Mouse (Mus musculus) spleen, postnatal 14 days (tissue): Measurements from ENCODE around the gene Csrp1.

Source experiments
- DNase-seq, 2 experiments: peaks; one replicate each; pipeline ENCODE4 v3.0.0; 2021 to 2022; ENCODE audit warnings: low spot score in 2 of 2

The Csrp1 gene

GRCm38 (mm10) chr1:135770896-135771572 lies 51.2 kb downstream of the Csrp1 start:
- no peak for DNase-seq

DNA sequence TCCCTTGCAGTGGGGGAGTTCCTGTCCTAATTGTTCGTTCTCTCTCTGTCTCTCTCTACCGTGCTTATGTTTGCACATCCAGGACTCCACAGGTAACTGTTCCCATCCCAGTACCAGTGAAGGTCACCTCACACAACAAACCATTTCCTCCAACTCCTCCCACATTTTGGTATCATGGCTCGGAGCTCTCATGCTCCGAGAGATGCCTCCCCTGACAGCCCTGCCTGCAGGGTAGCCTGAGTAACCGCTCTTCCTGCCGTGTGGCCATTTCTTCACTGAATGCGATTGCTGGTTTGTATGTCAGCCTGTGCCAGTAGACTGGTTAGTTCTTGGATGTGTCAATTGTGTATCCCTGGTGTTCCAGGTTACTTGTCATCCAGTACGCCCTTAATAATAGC lies 51.7 kb downstream of the Csrp1 start:
- no peak for DNase-seq

DNA sequence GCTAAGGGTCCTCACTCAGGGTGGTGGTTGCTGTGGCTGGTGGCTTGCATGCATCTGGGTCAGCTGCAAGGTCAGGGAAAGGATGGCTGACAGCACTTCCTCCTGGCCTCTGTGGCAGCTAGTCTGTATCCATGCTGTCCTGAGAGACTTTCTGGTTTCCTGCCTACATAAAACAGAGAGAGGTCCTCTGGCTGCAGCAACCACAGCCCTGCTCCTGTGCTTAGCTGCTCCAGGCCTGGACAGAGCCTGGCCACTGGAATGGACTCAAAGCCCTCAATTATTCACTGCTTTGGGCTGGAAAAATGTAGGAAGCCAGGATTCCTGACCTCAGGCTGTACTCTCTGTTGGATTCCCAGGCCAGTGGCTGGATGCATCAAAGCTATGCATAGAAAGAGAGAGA lies 56.7 kb downstream of the Csrp1 start:
- no peak for DNase-seq

GRCm38 (mm10) chr1:135777046-135777445 lies 57.2 kb downstream of the Csrp1 start:
- no peak for DNase-seq

- DNase-seq = no peak
These were observed 59.1 kb downstream of the Csrp1 start, which contains the start of gene Tnni1 for GRCm38 (mm10) chr1:135778780-135779535. Gene Tnni1, plus strand, starts transcription at chr1:135779434.

- no peak for DNase-seq
These were observed 60.8 kb downstream of the Csrp1 start for GRCm38 (mm10) chr1:135780649-135781048.

GRCm38 (mm10) chr1:135781220-135781619 lies 61.4 kb downstream of the Csrp1 start:
- DNase-seq = peak in 1 of 2 experiments; percentile 47

DNA sequence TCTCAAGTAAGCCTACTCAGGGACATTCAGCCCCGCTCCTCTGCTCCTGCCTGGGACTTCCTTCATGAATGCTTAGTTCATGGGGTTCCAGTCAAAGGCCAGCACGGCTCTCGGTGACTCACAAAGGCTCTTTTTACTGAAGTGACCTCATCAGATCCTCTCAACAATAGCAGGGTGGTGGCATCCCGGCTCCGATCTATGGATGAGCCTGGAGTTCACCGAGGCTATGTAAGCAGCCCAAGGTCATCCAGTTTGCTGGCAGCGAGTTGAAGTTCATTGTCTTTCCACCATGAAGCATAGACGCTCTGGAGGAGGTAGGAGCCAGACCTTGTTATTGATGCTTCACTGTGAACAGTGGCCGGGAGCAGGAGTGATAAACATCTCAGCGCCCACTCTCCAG lies 63.0 kb downstream of the Csrp1 start:
- DNase-seq = no peak

DNA sequence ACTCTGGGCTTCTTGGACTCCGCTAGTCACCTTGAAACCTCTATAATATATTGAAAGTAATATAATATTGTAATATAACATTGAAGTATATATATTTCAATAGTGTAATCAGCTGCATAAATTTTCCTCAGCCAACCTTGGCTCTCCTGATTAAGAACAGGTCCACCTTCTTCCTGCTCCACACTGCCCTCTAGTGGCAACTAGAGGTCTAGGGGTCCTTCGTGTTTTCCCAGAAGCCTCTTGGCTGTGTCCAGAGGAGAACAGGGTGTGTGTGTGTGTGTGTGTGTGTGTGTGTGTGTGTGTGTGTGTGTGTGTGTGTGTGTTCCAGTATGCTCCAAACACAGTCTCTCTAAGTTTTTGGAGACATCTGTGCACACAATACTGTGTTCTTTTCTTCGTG lies 67.9 kb downstream of the Csrp1 start:
- DNase-seq = peak; percentile 40 to 70

DNA sequence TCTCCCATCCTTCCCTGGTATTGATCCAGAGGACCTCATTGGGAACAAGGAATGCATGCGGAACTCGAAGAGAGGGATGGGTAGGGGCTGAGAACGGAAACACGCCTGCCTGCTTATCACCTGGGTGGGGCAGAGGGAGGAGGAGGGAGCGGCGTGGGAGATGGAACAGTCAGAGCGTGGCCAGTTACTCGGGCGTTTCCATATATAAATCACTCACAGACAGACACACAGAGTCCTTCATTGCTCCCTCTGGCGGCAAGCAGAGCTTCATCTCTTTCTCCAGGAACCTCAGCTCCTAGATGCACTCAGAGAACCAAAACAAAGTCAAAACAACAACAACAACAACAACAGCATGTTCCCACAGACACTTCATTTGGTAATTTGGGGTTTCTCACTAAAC lies 68.8 kb downstream of the Csrp1 start:
- peak in 1 of 2 experiments; percentile 16 for DNase-seq

GRCm38 (mm10) chr1:135789815-135790214 lies 70.0 kb downstream of the Csrp1 start:
- peak; percentile 43 to 69 for DNase-seq

DNA sequence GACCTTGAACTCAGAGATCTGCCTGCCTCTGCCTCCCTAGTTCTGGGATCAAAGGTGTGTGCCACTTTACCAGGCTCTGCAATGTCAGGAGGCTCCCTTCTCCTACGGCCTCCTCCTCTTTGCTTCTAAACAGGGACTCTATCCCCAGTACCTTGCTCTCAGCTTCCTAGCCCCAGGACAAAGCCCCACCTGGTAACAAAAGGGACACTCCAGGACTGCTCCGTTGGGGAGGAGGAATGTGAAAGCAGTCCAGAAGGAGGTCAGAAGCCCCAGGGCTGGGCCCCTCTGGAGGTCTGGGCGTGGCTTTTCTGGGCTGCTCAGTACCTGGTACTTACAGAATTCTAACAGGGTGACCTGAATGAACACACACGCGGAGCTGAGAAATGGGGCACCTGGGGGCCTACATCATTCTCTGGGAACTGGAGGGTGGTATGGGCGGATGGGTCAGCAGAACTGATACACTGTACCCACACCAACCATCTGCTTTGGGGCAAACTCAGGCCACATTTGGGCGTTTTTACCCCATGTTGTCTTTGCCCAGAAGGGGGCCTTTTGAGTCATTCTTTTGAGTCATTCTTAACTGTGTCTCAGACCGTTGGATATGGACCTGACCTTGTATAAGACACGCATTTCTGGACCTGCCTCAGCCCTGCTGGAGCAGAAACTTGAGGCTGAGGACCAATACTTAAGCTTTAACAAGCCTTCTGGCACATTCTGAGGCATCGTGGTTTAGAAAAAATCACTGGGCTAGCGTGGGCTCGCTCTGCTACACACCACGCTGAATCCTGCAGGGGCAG lies 72.5 kb downstream of the Csrp1 start:
- DNase-seq = no peak

DNA sequence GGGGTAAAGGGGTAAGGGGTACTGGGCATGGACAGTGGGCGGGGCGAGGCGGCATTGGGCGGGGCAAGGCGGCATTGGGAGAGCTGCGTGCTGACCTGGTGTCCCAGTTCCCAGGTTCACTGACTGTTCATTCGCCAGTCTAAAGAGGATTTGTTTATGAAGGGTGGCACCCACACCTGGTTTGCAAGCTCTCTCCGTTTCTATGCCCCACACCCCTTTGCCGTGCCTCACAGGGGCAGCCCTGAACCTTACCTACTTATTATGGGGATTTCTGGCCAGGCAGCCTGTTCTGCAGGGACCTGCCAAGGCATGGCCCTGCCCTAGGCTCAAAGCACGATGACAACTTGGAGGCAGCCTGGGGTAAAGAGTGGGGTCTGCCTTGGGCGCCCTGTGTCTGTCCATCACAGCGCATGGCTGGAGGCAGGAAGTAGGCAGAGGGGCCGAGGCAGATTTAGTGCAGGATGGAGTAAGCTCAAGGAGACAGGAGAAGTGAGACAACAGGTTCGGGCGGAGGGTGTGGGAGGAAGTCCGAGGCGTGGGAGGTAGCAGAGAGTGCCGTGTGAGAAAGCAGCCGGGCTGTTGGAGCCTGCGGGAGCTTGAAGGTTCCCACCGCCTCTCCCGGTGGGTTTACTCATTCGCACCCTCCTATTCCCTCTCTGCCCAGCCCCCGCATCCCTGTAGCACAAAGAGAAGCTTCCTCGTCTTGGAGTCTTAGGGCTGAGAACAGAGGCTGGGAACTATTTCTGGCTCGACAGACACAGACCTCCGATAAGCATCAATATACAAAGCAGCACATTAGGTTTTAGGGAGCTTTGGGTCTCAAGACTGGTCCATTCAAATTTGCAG lies 73.7 kb downstream of the Csrp1 start:
- DNase-seq = no peak

DNA sequence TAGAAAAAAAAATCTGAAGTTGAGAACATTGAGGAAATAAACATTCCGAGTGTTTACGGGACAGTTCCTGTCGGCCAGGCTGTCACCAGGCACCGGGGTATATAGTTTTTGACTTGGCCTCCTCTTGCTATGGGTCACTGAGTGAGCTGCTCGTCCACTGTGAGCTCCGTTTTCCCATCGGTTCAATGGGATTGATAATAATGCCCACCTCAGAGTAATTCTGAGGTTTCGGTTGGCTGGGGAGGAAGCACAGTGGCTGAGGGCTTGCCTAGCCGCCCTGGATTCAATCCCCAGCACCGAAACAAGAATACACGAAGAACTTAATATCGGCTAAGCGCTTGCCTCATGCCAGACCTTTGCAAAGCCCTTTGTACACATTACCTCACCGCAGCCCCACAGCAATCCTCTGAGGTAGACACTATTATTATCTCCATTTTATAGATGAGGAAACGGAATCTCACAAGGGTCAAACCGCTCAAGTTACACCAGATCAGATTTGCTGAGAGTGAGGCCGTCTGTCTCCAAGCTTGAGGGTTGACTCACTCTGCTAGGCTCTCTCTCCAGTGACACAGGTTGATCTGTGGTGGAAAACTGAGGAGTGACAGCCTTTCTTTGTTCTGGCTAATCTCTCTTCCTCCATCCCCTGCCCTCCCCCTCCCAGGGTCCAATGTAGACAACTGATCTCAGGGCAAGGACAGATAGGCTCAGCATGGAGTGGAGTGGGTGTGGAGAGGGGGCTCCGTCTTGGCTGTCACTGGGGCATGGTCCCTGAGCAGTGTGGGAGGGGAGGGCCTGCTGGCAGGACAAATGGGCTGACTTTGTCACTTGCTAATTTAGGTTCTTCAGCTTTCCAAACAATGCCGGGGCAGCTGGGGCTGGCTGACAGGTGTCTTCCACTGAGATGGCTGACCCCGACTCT lies 74.6 kb downstream of the Csrp1 start:
- no peak for DNase-seq

GRCm38 (mm10) chr1:135798492-135798891 lies 78.6 kb downstream of the Csrp1 start:
- DNase-seq = no peak

GRCm38 (mm10) chr1:135799109-135799627 lies 79.3 kb downstream of the Csrp1 start:
- DNase-seq = no peak

DNA sequence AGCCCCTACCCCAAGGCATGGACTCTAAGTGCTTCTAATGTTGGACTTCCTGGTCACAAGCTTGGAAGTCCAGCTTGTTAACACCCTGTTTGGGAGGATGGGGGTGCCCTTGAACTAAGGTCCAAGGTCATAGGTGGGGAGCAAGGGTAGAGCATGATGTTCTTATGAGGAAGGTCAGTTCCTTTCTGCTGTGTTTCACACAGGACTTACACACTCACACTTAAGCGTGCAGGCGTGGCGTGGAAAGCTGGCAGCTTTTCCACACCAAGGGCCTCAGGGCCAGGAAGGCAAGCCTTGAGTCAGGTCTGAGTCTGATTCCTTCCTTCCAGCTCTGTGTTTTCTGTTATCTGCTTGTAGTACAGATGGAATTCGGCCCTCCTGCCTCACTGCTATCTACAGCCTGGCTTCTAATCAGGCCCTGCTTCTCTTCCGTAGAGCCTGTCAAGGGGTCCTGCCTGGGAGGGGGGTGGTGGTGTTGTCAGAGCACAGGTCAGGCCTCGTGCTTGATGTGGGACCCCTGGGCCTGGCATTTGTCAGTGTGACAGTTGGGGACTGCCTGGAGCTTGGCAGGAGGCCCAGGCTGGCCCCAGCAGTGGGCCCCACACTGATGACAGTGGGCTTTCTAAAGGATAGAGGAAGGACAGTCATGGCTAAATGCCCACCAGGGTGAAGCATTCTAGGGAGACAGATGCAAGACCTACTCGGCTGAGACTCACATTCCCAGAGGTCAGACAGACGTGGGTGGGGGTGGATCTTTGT lies 80.5 kb downstream of the Csrp1 start:
- DNase-seq = no peak
